Mouse (Mus musculus) neural tube, embryonic 15.5 days (tissue): ENCODE measurements at regions not wholly inside any gene's neighbourhood (a gene's known extent, or its start where the extent isn't known, plus 50 kb on each side); places are given as distances from the start of the nearest gene placed in this dataset. TPM values are rescaled to one million over a fixed set of nuclear protein-coding genes. Genes with fewer than 3 reads are reported as not detected.

Experiments used
- microRNA-seq: library from miRNA; unstranded; fragments of <30 nt; microRNA quantifications from one replicate; pipeline ENCODE4, GENCODE M21; 2017

Small RNA genes lying in the stretch of these regions (microRNA-seq; reads per million reads assigned to microRNA genes)
- gene Mir5118: not detected
